Comparison of ENCODE assay signal across 10 mouse cellular contexts in the genomic region with DNA sequence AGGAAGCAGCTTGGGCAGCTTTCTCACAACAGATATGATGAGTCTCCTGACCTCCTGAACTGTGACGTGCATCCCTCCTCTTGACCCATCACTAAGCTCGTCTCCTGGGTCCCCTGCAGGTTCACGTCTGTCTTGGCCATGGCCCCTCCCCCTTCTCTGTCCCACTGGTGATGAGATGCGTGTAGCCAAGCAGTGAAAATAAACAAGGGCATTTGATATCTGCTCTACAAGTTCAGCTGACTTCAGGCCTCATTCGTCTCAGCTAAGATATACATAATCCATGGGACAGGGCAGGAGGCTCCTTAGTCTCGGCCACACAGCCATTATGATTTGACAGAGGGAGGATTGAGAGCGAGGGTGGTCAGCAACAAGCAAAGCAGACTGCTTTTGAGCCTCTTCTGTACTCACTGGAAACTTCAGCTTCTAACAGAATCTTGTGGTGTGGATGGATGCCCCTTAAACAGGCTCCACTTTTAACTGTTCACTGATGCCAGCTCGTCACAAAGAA.
DNase-seq lines count a peak whose midpoint lies in the region; ATAC-seq and TF ChIP-seq lines count a peak whose summit lies in the region.
"Had no signal": no experiment of that assay in that cellular context is flagged by ENCODE, and none has a peak within 500 bp of the region (broad histone marks: within the 10 kb centered on the region; RNA-seq: fewer than 3 reads in every experiment).

No protein-coding gene starts in this region.

- TF ChIP-seq EP300 in heart, postnatal 0 days (IDR thresholded peaks at IDR 0.05; ENCODE audit: low read depth), result no peak
- TF ChIP-seq EP300 in heart, adult 2 months (IDR thresholded peaks at IDR 0.05; ENCODE audit: insufficient read depth, low read depth, low read length), result no peak

- no peak for DNase-seq in heart, postnatal 0 days (ENCODE audit: low spot score)
- DNase-seq in heart, adult 2 months, result no peak
- DNase-seq in right cerebral cortex, postnatal 25 days, result no peak
- DNase-seq in right cerebral cortex, postnatal 10 days (ENCODE audit: low spot score in 2 of 2), result no peak
- DNase-seq in cerebellum, postnatal 14 days, result no peak
- DNase-seq: lung, postnatal 10 days; thymus, postnatal 14 days had no signal

- H3K9ac ChIP-seq in heart, postnatal 0 days (replicated peaks; ENCODE audit: low read depth, low read length), result no peak overlapping the region
- no peak overlapping the region for H3K9ac ChIP-seq in heart, adult 2 months (ENCODE audit: low read depth, low read length)
- no peak overlapping the region for H3K9ac ChIP-seq in embryonic facial prominence, embryonic 15.5 days
- H3K9ac ChIP-seq in intestine, embryonic 15.5 days, result no peak overlapping the region
- H3K9ac ChIP-seq in neural tube, embryonic 12.5 days, result no peak overlapping the region; the same call in 1 of the 2 replicates

- H3K4me3 ChIP-seq in heart, postnatal 0 days (ENCODE audit: low read depth, low read length), result no peak overlapping the region
- no peak overlapping the region for H3K4me3 ChIP-seq in heart, adult 2 months
- no peak overlapping the region for H3K4me3 ChIP-seq in embryonic facial prominence, embryonic 15.5 days (replicated peaks)
- no peak overlapping the region for H3K4me3 ChIP-seq in intestine, embryonic 15.5 days (replicated peaks)
- no peak overlapping the region for H3K4me3 ChIP-seq in neural tube, embryonic 12.5 days

- no peaks in the 10 kb centered on the region for H3K9me3 ChIP-seq in heart, postnatal 0 days (replicated peaks; ENCODE audit: control insufficient read depth, low read length)
- no peaks in the 10 kb centered on the region for H3K9me3 ChIP-seq in embryonic facial prominence, embryonic 15.5 days (replicated peaks)
- H3K9me3 ChIP-seq in intestine, embryonic 15.5 days, result no peaks in the 10 kb centered on the region
- H3K9me3 ChIP-seq in neural tube, embryonic 12.5 days, result no peaks in the 10 kb centered on the region

- no peak for TF ChIP-seq CTCF in heart, postnatal 0 days (IDR thresholded peaks at IDR 0.05; ENCODE audit: low read depth)
- no peak for TF ChIP-seq CTCF in heart, adult 2 months (IDR thresholded peaks at IDR 0.05)

- no peaks in the 10 kb centered on the region for H3K27me3 ChIP-seq in heart, postnatal 0 days (ENCODE audit: control insufficient read depth, insufficient read depth, low read length)
- no peaks in the 10 kb centered on the region for H3K27me3 ChIP-seq in heart, adult 2 months (ENCODE audit: control insufficient read depth, insufficient read depth, low read length)
- H3K27me3 ChIP-seq in embryonic facial prominence, embryonic 15.5 days, result no peaks in the 10 kb centered on the region
- H3K27me3 ChIP-seq in intestine, embryonic 15.5 days (replicated peaks), result no peaks in the 10 kb centered on the region
- H3K27me3 ChIP-seq in neural tube, embryonic 12.5 days (replicated peaks), result no peaks in the 10 kb centered on the region

- no peak overlapping the region for H3K27ac ChIP-seq in heart, postnatal 0 days (ENCODE audit: low read depth)
- no peak overlapping the region for H3K27ac ChIP-seq in heart, adult 2 months
- peak overlapping the region; percentile 66 for H3K27ac ChIP-seq in embryonic facial prominence, embryonic 15.5 days (replicated peaks)
- H3K27ac ChIP-seq in intestine, embryonic 15.5 days, result no peak overlapping the region
- H3K27ac ChIP-seq in neural tube, embryonic 12.5 days, result no peak overlapping the region

- ATAC-seq in heart, postnatal 0 days (ENCODE audit: insufficient read depth, low read depth), result peak; percentile 20; the same call in 1 of the 2 replicates
- ATAC-seq in embryonic facial prominence, embryonic 15.5 days (ENCODE audit: insufficient number of reproducible peaks, low FRiP score, low TSS enrichment, low read depth), result 0 out of 2 replicates have a peak, but pooled peaks have one; percentile 20
- peak; percentile 18; the same call in 1 of the 2 replicates for ATAC-seq in intestine, embryonic 15.5 days
- peak; percentile 48; the same call in 1 of the 2 replicates for ATAC-seq in neural tube, embryonic 12.5 days (ENCODE audit: low FRiP score, low read depth)

- H3K4me2 ChIP-seq in heart, postnatal 0 days (ENCODE audit: low read depth, low read length), result no peak overlapping the region
- no peak overlapping the region for H3K4me2 ChIP-seq in embryonic facial prominence, embryonic 15.5 days (replicated peaks)
- H3K4me2 ChIP-seq in intestine, embryonic 15.5 days (replicated peaks), result no peak overlapping the region
- H3K4me2 ChIP-seq in neural tube, embryonic 12.5 days (replicated peaks), result no peak overlapping the region

- peaks cover 6% of the 10 kb centered on the region for H3K4me1 ChIP-seq in heart, postnatal 0 days (ENCODE audit: control insufficient read depth, insufficient read depth)
- no peaks in the 10 kb centered on the region for H3K4me1 ChIP-seq in heart, adult 2 months (ENCODE audit: control insufficient read depth, insufficient read depth, low read length)
- H3K4me1 ChIP-seq in embryonic facial prominence, embryonic 15.5 days, result peaks cover 17% of the 10 kb centered on the region
- H3K4me1 ChIP-seq in intestine, embryonic 15.5 days (replicated peaks), result peaks cover 21% of the 10 kb centered on the region
- peaks cover 18% of the 10 kb centered on the region for H3K4me1 ChIP-seq in neural tube, embryonic 12.5 days

- WGBS in heart, postnatal 0 days, result 29% methylated on average over 8 of the region's 8 CpGs
- WGBS in heart, adult 2 months, result 46% methylated on average over 8 of the region's 8 CpGs
- WGBS in embryonic facial prominence, embryonic 15.5 days, result 29% methylated on average over 8 of the region's 8 CpGs
- WGBS in intestine, embryonic 15.5 days, result 32% methylated on average over 8 of the region's 8 CpGs
- WGBS in neural tube, embryonic 12.5 days, result 35% methylated on average over 8 of the region's 8 CpGs

- no peaks in the 10 kb centered on the region for H3K36me3 ChIP-seq in heart, postnatal 0 days (replicated peaks; ENCODE audit: control insufficient read depth, insufficient read depth, low read length)
- H3K36me3 ChIP-seq in heart, adult 2 months (ENCODE audit: control insufficient read depth, insufficient read depth, low read length), result no peaks in the 10 kb centered on the region
- no peaks in the 10 kb centered on the region for H3K36me3 ChIP-seq in embryonic facial prominence, embryonic 15.5 days
- H3K36me3 ChIP-seq in intestine, embryonic 15.5 days, result no peaks in the 10 kb centered on the region
- no peaks in the 10 kb centered on the region for H3K36me3 ChIP-seq in neural tube, embryonic 12.5 days

- intact Hi-C loops in heart, adult 2 months (cut with DNase I), result no loop called here

- TF ChIP-seq POLR2A in heart, adult 2 months (IDR thresholded peaks at IDR 0.05; ENCODE audit: insufficient read depth, low read depth, low read length), result no peak

- no peaks in the 10 kb centered on the region for H3K79me2 ChIP-seq in heart, adult 2 months (replicated peaks; ENCODE audit: control insufficient read depth, insufficient read depth, low read length)
